Mouse (Mus musculus) CH12.LX (cell line): ENCODE measurements at regions not wholly inside any gene's neighbourhood (a gene's known extent, or its start where the extent isn't known, plus 50 kb on each side); places are given as distances from the start of the nearest gene placed in this dataset.

Source experiments
- DNase-seq: peaks from one replicate; pipeline ENCODE4 v3.0.0-alpha.2; 2013; ENCODE audit errors: extremely low read depth
- H3K27ac ChIP-seq: 2 replicates; pipeline ENCODE4 v1.5.1; 2012; ENCODE audit warnings: low read depth, mild to moderate bottlenecking, control low read depth, moderate library complexity; ENCODE audit not compliant: insufficient read depth
- H3K27me3 ChIP-seq: replicated peaks from 2 replicates; pipeline ENCODE3; 2012; ENCODE audit warnings: inconsistent platforms
- H3K36me3 ChIP-seq, 2 experiments: replicated peaks in 1 of 2; 2 replicates each; pipeline versions ENCODE3 to v1.6.1; 2012; ENCODE audit warnings: inconsistent platforms in 1 of 2, low read length in 1 of 2, mild to moderate bottlenecking in 1 of 2, mixed read lengths in 1 of 2, moderate library complexity in 1 of 2; ENCODE audit not compliant: control insufficient read depth in 1 of 2, insufficient read depth in 1 of 2
- H3K4me1 ChIP-seq, 2 experiments: 2 replicates each; pipeline ENCODE4 v1.6.1; 2012; ENCODE audit warnings: inconsistent platforms in 1 of 2, moderate library complexity in 1 of 2; ENCODE audit not compliant: insufficient read depth in 2 of 2, control insufficient read depth in 1 of 2
- H3K4me2 ChIP-seq: 2 replicates; pipeline ENCODE4 v1.6.1; 2012; ENCODE audit warnings: low read depth, mild to moderate bottlenecking, control low read depth; ENCODE audit not compliant: poor library complexity, insufficient read depth, severe bottlenecking
- H3K4me3 ChIP-seq, 3 experiments: fragments of 150-350 bp in 1 of 3; sonication (generic) in 1 of 3; replicated peaks in 1 of 3; 2 replicates each; pipeline versions ENCODE3 to v1.5.1; 2011 to 2012; ENCODE audit warnings: low read depth in 2 of 3, low read length in 2 of 3, mild to moderate bottlenecking in 2 of 3, moderate library complexity in 2 of 3, control low read depth in 1 of 3, improper control_type of control experiment in 1 of 3, inconsistent platforms in 1 of 3, mixed read lengths in 1 of 3; ENCODE audit not compliant: poor library complexity in 1 of 3
- H3K79me2 ChIP-seq: replicated peaks from 2 replicates; pipeline ENCODE4 v1.6.1; 2012; ENCODE audit warnings: mild to moderate bottlenecking, moderate library complexity; ENCODE audit not compliant: control insufficient read depth, poor library complexity, insufficient read depth, severe bottlenecking; ENCODE audit errors: extremely low read depth
- H3K9ac ChIP-seq: 2 replicates; pipeline ENCODE4 v1.6.1; 2012; ENCODE audit warnings: low read depth, mild to moderate bottlenecking, control low read depth, moderate library complexity; ENCODE audit not compliant: insufficient read depth
- H3K9me3 ChIP-seq: replicated peaks from 2 replicates; pipeline ENCODE3; 2012; ENCODE audit warnings: low read length, inconsistent platforms, mixed read lengths
- CHD1 ChIP-seq: IDR thresholded peaks from 2 replicates; pipeline ENCODE4 v1.6.1; 2012; ENCODE audit warnings: low read depth, low read length, improper control_type of control experiment, inconsistent platforms
- E2F4 ChIP-seq: IDR thresholded peaks from 2 replicates; pipeline ENCODE4 v1.6.1; 2011; ENCODE audit warnings: low read depth, low read length, improper control_type of control experiment; ENCODE audit not compliant: insufficient replicate concordance
- ELF1 ChIP-seq: IDR thresholded peaks from 2 replicates; pipeline ENCODE4 v1.6.1; 2014; ENCODE audit warnings: low read depth, mild to moderate bottlenecking, inconsistent platforms, low read length, improper control_type of control experiment
- GABPA ChIP-seq: IDR thresholded peaks from 2 replicates; pipeline ENCODE4 v1.6.1; 2012; ENCODE audit warnings: low read depth, low read length, improper control_type of control experiment, inconsistent platforms; ENCODE audit not compliant: insufficient replicate concordance
- HCFC1 ChIP-seq: IDR thresholded peaks from 2 replicates; pipeline ENCODE4 v1.6.1; 2012; ENCODE audit warnings: low read depth, mild to moderate bottlenecking, inconsistent platforms, low read length, improper control_type of control experiment
- IRF4 ChIP-seq: IDR thresholded peaks from 2 replicates; pipeline ENCODE4 v1.6.1; 2014; ENCODE audit warnings: low read depth, mild to moderate bottlenecking, inconsistent platforms, low read length, improper control_type of control experiment
- JUND ChIP-seq: conservative IDR thresholded peaks from 2 replicates; pipeline ENCODE4 v1.6.1; 2011; ENCODE audit warnings: low read depth, low read length, improper control_type of control experiment
- MAX ChIP-seq: IDR thresholded peaks from 2 replicates; pipeline ENCODE4 v1.6.1; 2011; ENCODE audit warnings: low read length, improper control_type of control experiment
- MYC ChIP-seq: IDR thresholded peaks from 2 replicates; pipeline ENCODE4 v1.6.1; 2011; ENCODE audit warnings: low read depth, mild to moderate bottlenecking, improper control_type of control experiment, low read length
- PAX5 ChIP-seq: IDR thresholded peaks from 2 replicates; pipeline ENCODE4 v1.6.1; 2012; ENCODE audit warnings: low read length, inconsistent platforms, mixed read lengths
- POLR2A ChIP-seq: IDR thresholded peaks from 2 replicates; pipeline ENCODE4 v1.6.1; 2011; ENCODE audit warnings: low read depth, mild to moderate bottlenecking, improper control_type of control experiment, low read length
- RAD21 ChIP-seq: IDR thresholded peaks from 2 replicates; pipeline ENCODE4 v1.6.1; 2011; ENCODE audit warnings: low read depth, mild to moderate bottlenecking, low read length, improper control_type of control experiment, moderate library complexity
- RCOR1 ChIP-seq: conservative IDR thresholded peaks from 2 replicates; pipeline ENCODE4 v1.6.1; 2012; ENCODE audit warnings: low read depth, mild to moderate bottlenecking, inconsistent platforms, low read length, improper control_type of control experiment
- SIN3A ChIP-seq: IDR thresholded peaks from 2 replicates; pipeline ENCODE4 v1.6.1; 2012; ENCODE audit warnings: low read length, improper control_type of control experiment, inconsistent platforms
- USF2 ChIP-seq: conservative IDR thresholded peaks from 2 replicates; pipeline ENCODE4 v1.6.1; 2011; ENCODE audit warnings: low read depth, low read length, improper control_type of control experiment
- ZC3H11A ChIP-seq: IDR thresholded peaks from 2 replicates; pipeline ENCODE4 v1.6.1; 2012; ENCODE audit warnings: low read depth, mild to moderate bottlenecking, inconsistent platforms, low read length, improper control_type of control experiment
- ZKSCAN1 ChIP-seq: IDR thresholded peaks from 2 replicates; pipeline ENCODE4 v1.6.1; 2012; ENCODE audit warnings: low read depth, inconsistent platforms, low read length, improper control_type of control experiment, borderline replicate concordance
- dilution Hi-C: fragments of 300-500 bp; cut with MboI; formaldehyde crosslinking; loops from 2 replicates; pipeline ENCODE4 v1.14.3; 2020; ENCODE audit warnings: low sequenced_read_pairs; ENCODE audit not compliant: extremely low pct_unique_long_range_greater_than_20kb, extremely low pct_ligation_motif_present
- in situ Hi-C: fragments of 300-500 bp; cut with MboI; formaldehyde crosslinking; loops from 3 replicates; pipeline ENCODE4 v1.14.3; 2019; ENCODE audit warnings: low sequenced_read_pairs, low pct_ligation_motif_present, low pct_unique_long_range_greater_than_20kb, mixed read lengths

GRCm38 (mm10) chr4:125212176-125212530 is 84.5 kb upstream of the Zc3h12a start:
- dilution Hi-C loops, result no loop called here
- H3K4me3 ChIP-seq, result no peak overlapping the region

GRCm38 (mm10) chr4:125211459-125212175 is 84.0 kb upstream of the Zc3h12a start:
- dilution Hi-C loops, result no loop called here
- H3K36me3 ChIP-seq, result no peaks in the 10 kb centered on the region
- H3K79me2 ChIP-seq, result no peaks in the 10 kb centered on the region
- peaks cover 79% of the 10 kb centered on the region for H3K27me3 ChIP-seq
- H3K9me3 ChIP-seq, result peaks cover 11% of the 10 kb centered on the region
- no peak overlapping the region for H3K4me3 ChIP-seq
- in situ Hi-C loops, result no loop called here
- H3K4me2 ChIP-seq, result no peak overlapping the region
- TF ChIP-seq POLR2A, result no peak
- no peak for TF ChIP-seq ELF1
- TF ChIP-seq MYC, result no peak
- TF ChIP-seq IRF4, result no peak
- H3K27ac ChIP-seq, result no peak overlapping the region
- H3K4me1 ChIP-seq, result no peaks in the 10 kb centered on the region; a peak in 1 of 4 replicates
- no peak overlapping the region for H3K9ac ChIP-seq
- DNase-seq, result no peak

More at GRCm38 (mm10) chr4:125212176-125212530, 84.5 kb upstream of the Zc3h12a start:
- Histone ChIP-seq H3K4me2 (no peak overlapping the region), H3K4me1 (no peaks in the 10 kb centered on the region; a peak in 1 of 4 replicates), H3K27ac (no peak overlapping the region), H3K9ac (no peak overlapping the region), H3K27me3 (peaks cover 76% of the 10 kb centered on the region), H3K79me2 (no peaks in the 10 kb centered on the region), H3K9me3 (peaks cover 11% of the 10 kb centered on the region), H3K36me3 (no peaks in the 10 kb centered on the region)
- in situ Hi-C loops, result no loop called here
- DNase-seq, result no peak
- TF ChIP-seq ZC3H11A (no peak), RAD21 (no peak), PAX5 (no peak), MAX (no peak), ELF1 (no peak), RCOR1 (no peak), CHD1 (no peak), E2F4 (no peak), ZKSCAN1 (no peak), SIN3A (no peak), USF2 (no peak), GABPA (no peak), JUND (no peak), HCFC1 (no peak)
